Mouse (Mus musculus): Measurements from ENCODE around the gene Dock1.

The Dock1 gene

DNA sequence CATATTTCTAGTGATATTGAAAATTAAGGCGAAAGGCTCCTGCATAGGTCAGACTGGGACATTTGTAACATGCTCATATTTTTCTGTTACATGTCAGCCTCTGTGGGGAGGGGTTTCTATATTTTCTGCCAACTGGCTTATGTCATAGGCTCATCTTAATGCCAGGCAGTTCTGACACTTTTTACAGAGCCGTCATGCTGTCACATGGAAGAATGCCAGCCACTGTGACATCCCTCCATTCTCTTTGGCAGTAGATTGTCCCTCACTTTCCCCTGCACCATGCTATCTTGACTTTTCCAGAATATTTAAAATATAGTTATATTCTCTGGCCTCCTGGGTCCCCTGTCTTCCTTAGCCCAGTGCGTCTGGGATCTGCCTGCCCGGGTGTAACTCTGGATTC, 172.3 kb downstream of the Dock1 start:
- DNase-seq = no peak

DNA sequence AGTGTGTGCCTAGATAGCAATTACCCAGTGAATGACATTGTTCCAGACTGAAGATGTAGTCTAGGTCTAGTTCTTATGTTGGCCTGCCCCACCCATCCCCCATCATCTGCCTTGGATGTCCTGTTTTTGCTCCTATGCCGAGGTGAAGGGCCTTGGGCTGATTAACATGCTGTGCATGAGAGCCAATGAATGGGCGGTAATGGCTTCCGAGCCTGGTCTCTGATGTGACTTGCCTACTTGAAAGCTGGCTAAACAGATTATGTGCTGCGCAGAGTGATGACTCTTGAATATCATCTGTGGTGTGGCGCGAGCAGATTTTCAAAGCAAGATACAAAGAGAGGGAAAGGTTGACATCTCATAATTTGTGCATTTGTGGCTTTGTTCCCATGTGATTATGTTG, 191.5 kb downstream of the Dock1 start:
- DNase-seq = no peak

DNA sequence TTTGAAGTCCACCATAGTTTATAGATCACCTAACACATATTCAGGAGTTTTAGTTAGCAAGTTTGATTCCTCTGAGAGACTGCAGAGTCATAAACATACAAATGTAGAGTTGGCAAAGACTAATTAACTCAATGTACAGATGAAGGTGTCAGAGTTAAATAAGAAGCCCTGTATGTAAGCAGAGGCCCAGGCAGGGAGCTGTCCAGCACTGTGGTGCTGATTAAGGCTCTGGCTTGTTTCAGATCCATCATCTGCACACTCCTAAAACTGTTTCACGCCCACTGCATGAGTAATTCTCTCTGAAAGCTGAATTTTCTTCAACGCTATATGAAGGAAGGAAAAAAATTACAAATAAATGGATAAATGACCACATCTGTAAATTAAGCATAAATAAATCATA, 193.7 kb downstream of the Dock1 start:
- DNase-seq = peak; percentile 70

GRCm38 (mm10) chr7:134872511-134872910, 202.1 kb downstream of the Dock1 start:
- no peak for DNase-seq

GRCm38 (mm10) chr7:134872981-134873380, 202.5 kb downstream of the Dock1 start:
- DNase-seq = no peak

DNA sequence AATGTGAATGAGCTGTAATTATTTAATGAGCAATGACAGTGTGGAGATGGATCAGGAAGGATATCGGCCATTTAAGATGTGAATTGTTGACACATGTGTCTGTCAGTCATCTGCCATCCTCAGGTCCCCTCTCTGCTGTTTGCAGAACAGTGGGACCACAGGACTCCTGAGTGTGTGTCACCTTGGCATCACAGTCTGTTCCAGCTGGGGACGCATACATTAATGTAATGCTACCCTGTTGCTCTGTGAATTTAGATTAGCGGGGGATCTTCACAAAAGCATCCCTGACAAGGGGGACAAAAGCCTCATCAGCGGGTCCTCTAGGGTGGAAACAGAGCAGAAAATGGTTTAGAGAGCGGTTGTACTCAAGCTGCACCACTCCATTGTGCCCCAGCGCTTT, 208.5 kb downstream of the Dock1 start:
- DNase-seq = no peak

- no peak for DNase-seq
Measured at GRCm38 (mm10) chr7:134880431-134880830, 210.0 kb downstream of the Dock1 start.

DNA sequence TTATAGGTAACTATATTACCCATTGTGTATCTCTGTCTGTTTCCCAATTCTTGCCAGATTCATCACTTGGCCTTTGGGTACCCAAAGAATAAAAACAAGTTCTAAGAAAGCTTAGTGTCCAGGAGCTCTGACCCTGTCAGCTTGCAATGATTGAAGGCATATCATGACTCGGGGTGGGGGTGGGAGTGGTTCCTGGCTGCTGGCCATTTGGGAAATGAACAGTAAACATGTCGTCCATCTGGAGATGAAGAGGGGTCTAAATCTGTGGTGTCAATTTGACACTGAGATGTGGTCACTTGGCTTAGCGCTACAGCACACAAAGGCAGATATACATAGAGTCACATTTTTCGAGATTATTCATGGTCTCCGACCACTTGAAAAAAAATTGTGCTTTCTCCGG, 213.1 kb downstream of the Dock1 start:
- no peak for DNase-seq

GRCm38 (mm10) chr7:134892449-134892871, 222.0 kb downstream of the Dock1 start:
- no peak for DNase-seq

- peak; percentile 14 for DNase-seq
Measured at GRCm38 (mm10) chr7:134892972-134893371, 222.5 kb downstream of the Dock1 start.

DNA sequence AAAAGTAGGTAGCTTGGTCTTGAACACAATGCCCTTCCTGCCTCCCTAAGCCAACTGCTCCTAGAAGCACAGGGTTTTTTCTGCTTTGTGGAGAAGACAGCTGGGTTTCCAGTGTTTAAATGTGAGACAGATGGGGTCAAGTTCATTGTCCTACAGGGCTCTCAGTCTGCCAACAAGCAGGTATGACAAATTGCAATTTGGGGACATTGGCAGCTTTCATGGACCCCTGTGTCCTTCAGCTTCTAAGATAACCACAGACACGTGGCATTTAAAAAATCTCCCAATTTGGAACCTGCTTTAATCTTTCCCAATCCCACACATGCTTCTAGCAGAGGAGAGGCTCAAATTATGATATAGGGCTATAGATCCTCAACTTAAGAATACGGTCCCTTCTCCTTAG, 224.2 kb downstream of the Dock1 start:
- DNase-seq = no peak

- DNase-seq = no peak
Measured at GRCm38 (mm10) chr7:134899462-134899861, 229.0 kb downstream of the Dock1 start.

DNA sequence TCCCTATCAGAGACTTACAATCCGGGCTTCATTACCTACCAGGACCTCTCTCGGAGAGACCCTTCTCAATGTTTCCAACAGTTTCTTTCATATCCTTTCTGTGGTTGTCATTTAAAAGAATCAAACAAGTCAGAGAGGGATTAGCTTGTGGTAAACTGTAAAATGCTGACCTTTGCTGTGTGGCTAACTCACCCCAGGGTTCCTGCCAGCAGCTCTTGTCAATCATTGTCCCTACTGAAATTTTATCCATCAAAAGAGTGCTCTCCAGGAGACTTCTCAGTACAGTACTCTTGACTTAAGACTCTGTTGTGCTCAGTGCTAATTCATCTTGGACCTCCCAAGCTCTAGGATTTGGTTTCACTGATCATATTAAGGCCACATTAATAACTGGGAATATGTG, 231.5 kb downstream of the Dock1 start:
- DNase-seq = no peak

- no peak for DNase-seq
Measured at GRCm38 (mm10) chr7:134931886-134932285, 261.4 kb downstream of the Dock1 start.

GRCm38 (mm10) chr7:134937471-134937926, 267.0 kb downstream of the Dock1 start:
- DNase-seq = no peak

DNA sequence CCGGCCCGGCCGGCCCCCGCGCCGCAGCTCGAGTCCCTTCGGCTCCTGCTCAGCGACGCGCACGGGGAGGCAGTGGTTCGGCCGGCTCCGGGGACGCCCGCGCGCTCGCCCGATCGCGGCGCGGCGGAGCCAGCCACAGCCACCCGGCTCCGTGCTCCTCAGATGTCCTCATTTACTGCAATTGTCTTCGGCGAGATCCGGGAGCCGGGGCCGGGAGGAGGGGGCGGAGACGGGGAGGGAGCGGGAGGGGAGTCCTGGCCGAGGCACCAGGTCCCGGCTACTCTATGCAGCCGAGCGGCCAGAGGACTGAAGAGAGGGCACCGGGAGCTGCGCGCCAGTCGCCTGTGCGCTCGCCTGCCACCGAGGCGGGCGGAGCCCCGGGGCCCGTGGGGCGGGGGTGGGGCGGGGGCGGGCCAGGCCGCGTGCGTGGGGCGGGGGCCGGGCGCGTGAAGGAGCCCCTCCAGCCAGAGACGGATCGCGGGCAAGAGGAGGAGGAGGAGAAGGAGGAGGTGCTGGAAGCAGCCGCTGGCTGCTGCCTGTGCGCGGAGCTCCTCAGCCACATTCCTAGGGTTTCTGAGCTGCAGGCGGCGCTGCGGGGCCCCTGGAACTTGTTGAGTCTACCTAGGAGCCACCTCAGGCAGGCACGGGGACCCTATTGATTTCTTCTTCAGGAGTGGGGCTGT, 267.6 kb downstream of the Dock1 start, which contains the start of gene Fam196a:
TSS of gene Fam196a (minus strand) at position 504 of the 683 bp plus-strand sequence.
- peak; percentile 17 for DNase-seq

- no peak for DNase-seq
Measured at GRCm38 (mm10) chr7:134941891-134942290, 271.4 kb downstream of the Dock1 start.

GRCm38 (mm10) chr7:134943063-134943462, 272.6 kb downstream of the Dock1 start:
- no peak for DNase-seq

GRCm38 (mm10) chr7:134943701-134944100, 273.2 kb downstream of the Dock1 start:
- no peak for DNase-seq

DNA sequence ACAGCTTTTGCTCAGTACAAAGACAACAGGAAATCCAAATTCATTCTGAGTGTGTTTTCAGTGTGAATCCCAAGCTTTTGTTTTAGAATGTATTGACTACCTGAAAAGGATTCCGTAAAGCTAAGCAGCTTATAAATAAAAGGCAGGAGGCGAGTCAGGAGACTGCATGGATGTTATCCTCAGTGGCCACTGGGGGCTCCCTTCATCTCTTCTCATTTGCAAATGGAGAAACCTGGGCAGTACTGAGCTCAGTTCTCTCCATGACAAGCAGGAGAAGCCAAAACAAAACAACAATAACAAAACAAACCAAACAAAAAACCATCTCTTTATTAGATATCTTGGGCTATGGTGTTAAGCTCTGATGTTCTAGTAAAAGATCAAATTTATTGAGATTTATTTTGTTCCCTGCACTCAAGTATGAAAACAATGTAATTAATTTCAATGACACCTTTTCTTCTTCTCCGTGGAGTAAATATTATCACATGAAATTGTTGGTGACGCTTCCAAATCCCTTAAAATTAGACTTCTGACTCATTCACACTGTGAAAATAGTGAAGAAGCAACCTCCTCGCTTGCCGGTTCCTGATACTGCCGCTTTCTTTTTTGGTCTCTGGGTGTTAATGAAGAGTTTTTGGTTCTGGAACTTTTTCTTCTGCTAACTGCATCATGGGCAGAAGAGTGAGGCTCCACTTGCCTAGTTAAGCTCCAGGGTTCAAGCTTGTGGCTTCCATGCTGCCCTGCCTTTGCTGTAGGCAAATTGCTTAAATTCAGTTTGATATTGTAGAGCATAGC, 275.7 kb downstream of the Dock1 start:
- peak; percentile 12 for DNase-seq

- DNase-seq = no peak
Measured at GRCm38 (mm10) chr7:134959086-134959485, 288.6 kb downstream of the Dock1 start.

- DNase-seq = peak; percentile 43
Measured at GRCm38 (mm10) chr7:134960871-134961270, 290.4 kb downstream of the Dock1 start.

GRCm38 (mm10) chr7:134961608-134962007, 291.2 kb downstream of the Dock1 start:
- no peak for DNase-seq

GRCm38 (mm10) chr7:134990244-134990643, 319.8 kb downstream of the Dock1 start:
- DNase-seq = no peak
